Mouse (Mus musculus) E14TG2a.4 (cell line): Measurements from ENCODE around the gene Rtraf.

Source experiments
- CTCF ChIP-seq: conservative IDR thresholded peaks from 2 replicates; pipeline ENCODE4 v1.5.1; 2014; ENCODE audit warnings: low read length
- NANOG ChIP-seq: IDR thresholded peaks from 2 replicates; pipeline ENCODE4 v1.6.1; 2014; ENCODE audit warnings: borderline replicate concordance, low read length, mixed read lengths
- POU5F1 ChIP-seq: IDR thresholded peaks from 2 replicates; pipeline ENCODE4 v1.6.1; 2014; ENCODE audit warnings: low read length, borderline replicate concordance

DNA sequence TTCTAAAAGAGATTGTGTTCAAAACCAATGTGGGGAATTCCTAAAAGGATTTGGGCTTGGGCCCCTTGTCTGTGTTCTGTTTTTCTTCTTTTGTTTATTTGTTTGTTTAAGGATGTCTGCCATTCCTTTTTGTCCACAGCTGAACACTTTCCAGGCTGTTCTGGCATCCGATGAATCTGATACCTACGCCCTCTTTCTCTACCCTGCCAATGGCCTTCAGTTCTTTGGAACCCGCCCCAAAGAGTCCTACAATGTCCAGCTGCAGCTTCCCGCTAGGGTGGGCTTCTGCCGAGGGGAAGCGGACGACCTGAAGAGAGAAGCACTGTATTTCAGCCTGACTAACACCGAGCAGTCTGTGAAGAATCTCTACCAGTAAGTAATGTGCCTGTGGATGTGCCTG lies 60.1 kb downstream of the Rtraf start:
- TF ChIP-seq CTCF = no peak
- TF ChIP-seq NANOG = no peak
- no peak for TF ChIP-seq POU5F1
